Mouse (Mus musculus) brain, embryonic 14.5 days (tissue): ENCODE results near the gene Mars. TPM values are rescaled to one million over a fixed set of nuclear protein-coding genes. Genes with fewer than 3 reads are reported as not detected.

Experiments
- DNase-seq: peaks from one replicate; pipeline ENCODE4 v3.0.0-alpha.2; 2011; ENCODE audit warnings: low read depth
- CTCF ChIP-seq: fragments of 200-500 bp; IDR thresholded peaks from 2 replicates; pipeline ENCODE4 v1.5.1; 2012; ENCODE audit warnings: inconsistent platforms, mild to moderate bottlenecking, moderate library complexity, borderline replicate concordance; ENCODE audit not compliant: insufficient read depth, insufficient read length; ENCODE audit errors: extremely low read depth
- POLR2A ChIP-seq: fragments of 200-500 bp; IDR thresholded peaks from 2 replicates; pipeline ENCODE4 v1.6.1; 2012; ENCODE audit warnings: mild to moderate bottlenecking, inconsistent platforms, borderline replicate concordance; ENCODE audit not compliant: poor library complexity, insufficient read depth, insufficient read length, severe bottlenecking; ENCODE audit errors: extremely low read depth
- polyA plus RNA-seq: library from polyadenylated mRNA; depleted of rRNA; stranded (reverse); fragments of >200 nt; gene quantifications from 2 replicates; pipeline ENCODE4 v1.2.3, GENCODE M21; 2012

Gene Mars
- polyA plus RNA-seq, 1 experiment: 88.2 TPM

- no peak for DNase-seq
- no peak for TF ChIP-seq CTCF
- no peak for TF ChIP-seq POLR2A
Measured at GRCm38 (mm10) chr10:127335271-127335670, 23.7 kb upstream of the Mars start.

- DNase-seq: no peak
- TF ChIP-seq CTCF (peak; percentile 21; the same call in 1 of the 2 replicates), POLR2A (no peak)
Measured at GRCm38 (mm10) chr10:127333152-127333551, 21.6 kb upstream of the Mars start.

- DNase-seq: peak; percentile 42
- TF ChIP-seq CTCF (peak; percentile 34; the same call in 1 of the 2 replicates), POLR2A (no peak)
Measured at GRCm38 (mm10) chr10:127332211-127332874, 20.8 kb upstream of the Mars start.

DNA sequence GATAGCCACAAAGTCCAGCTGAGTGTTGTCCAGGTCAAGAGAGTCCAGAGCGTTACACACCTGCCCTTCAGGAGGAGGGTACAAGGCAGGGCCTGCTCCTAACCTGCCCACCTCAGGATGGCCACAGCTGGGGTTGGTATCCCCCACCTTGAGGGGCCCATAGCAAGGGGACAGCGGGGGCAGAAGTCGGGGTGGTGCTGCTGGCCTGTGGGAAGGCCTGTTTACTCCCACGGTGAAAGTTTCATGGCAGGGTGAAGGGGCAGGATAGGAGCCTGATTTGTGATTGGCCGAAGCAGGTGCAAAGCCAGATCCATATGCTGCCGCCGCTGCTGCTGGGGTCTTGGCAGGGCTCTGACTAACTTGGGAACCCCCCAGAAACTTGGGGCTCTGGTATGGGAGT lies 18.6 kb upstream of the Mars start:
- no peak for DNase-seq
- no peak for TF ChIP-seq CTCF
- no peak for TF ChIP-seq POLR2A

DNA sequence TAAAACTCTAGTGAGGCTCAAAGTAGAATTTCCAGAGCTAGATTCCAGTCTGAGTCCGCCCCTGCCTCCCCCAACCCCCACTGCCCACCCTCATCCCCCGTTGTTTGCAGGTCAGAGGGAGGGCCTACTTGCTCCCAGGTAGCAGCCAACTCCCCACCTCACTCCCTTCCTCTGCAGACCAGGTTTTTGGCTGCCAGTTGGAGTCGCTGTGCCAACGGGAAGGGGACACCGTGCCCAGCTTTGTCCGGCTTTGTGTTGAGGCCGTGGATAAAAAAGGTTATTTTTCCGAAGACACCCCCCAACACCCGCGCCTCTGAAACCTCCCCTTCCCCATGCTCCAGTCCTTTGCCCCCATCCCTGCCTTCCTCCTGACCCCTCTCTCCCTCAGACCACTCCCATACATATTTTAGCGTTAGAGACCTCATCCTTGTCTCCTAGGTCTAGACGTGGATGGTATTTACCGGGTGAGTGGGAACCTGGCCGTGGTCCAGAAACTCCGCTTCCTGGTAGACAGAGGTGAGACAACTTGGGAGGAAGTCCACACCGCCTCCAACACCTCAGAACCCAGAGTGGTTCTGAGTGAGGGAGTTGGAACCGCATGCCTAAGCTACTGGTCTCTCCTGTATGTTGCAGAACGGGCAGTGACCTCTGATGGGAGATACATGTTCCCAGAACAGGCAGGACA lies 16.0 kb upstream of the Mars start:
- DNase-seq: no peak
- no peak for TF ChIP-seq CTCF
- no peak for TF ChIP-seq POLR2A

DNA sequence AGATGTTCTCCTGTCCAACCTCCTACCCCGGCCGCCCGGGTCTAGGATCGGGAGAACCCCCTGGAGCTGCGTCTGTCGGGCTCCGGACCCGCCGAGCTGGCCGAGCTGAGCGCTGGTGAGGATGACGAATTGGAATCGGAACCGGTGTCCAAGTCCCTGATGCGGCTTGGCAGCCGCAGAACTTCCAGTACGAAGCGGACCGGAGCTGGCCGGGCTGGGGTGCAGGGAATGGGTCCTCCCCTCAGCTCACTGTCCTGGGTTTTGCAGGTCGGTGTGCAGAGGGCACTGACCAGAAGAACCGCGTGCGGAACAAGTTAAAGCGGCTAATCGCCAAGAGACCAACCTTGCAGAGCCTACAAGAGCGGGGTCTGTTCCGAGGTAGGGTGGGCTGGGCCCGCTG lies 15.2 kb upstream of the Mars start:
- DNase-seq: no peak
- TF ChIP-seq POLR2A (no peak), CTCF (no peak)

DNA sequence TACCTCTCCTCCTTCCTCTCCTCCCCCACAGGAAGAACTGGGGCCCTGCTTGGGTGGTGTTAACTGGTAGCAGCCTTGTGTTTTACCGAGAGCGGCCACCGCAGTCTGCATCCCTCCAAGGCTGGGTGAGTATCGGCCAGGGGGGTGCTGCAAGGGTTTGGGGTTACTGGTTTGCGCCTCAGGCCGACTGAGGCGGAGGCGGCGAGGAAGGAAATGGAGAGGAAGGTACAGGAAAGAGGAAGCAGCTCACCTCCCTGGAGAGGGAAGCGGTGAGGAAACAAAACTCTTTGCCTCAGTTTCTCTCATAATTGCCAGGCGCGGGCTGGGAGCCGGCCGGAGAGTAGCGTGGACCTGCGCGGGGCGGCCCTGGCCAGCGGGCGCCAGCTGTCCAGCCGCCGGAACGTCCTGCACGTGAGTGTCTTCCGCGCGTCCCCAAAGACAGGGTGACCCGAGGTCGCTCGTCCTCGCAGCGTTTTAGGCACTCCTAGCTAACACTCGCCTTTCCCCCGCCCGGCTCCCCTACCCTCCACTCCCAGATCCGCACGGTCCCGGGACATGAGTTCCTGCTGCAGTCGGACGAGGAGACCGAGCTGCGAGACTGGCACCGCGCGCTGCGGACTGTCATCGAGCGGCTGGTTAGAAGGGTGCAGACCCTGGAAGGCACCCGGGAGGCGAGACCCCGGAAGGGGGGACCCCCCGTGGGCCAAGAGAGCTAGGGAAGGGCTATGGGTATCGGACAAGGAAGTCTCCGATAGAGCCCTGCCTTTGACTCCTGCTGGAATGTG lies 14.6 kb upstream of the Mars start:
- DNase-seq: peak; percentile 15
- TF ChIP-seq POLR2A: no peak
- TF ChIP-seq CTCF: no peak

DNA sequence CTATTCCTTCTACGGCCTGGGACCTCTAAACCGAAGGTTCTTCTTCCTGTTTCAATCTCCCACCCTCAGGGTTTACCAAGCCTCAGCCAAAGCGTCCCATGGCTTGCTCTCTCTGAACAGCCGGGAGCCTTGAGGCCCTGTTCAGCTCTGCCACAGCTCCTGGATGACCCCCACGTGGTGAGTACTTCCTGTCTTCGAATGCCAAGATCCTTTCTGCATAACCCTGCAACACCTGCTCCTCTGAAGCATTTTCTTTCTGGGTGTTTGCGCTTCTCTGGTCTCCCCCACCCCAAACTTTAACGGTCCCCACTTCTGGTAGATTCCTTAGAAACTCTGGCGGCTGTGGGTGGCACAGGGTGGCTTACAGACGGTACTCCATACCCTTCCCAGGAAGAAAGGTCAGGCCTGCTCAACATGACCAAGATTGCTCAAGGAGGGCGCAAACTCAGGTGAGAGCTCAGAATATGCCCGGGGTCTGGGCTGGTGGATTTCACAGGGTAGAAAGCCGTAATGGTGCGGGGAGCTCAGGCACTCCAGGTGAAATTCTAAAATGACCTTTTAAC lies 13.9 kb upstream of the Mars start:
- TF ChIP-seq POLR2A (no peak), CTCF (no peak)
- DNase-seq: no peak

DNA sequence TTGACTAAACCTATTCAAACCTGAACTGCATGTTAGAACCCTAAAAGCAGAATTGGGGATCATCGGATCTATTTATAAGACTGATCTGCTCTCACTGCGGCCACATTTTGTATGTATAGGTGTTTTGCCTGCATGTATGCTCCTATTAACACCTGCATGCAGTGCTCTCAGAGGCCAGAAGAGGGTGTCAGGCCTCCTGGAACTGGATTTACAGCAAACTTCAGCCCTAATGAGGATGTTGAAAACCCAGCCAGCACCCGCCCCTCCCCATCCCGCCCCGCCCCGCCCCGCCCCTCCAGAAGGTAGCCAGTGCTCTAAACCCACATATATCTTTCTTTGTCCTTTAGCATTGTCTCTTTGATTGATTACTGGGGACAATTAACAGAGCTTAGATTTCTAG lies 12.9 kb upstream of the Mars start:
- DNase-seq: peak; percentile 45
- TF ChIP-seq CTCF (peak; percentile 51; the same call in 1 of the 2 replicates), POLR2A (no peak)

DNA sequence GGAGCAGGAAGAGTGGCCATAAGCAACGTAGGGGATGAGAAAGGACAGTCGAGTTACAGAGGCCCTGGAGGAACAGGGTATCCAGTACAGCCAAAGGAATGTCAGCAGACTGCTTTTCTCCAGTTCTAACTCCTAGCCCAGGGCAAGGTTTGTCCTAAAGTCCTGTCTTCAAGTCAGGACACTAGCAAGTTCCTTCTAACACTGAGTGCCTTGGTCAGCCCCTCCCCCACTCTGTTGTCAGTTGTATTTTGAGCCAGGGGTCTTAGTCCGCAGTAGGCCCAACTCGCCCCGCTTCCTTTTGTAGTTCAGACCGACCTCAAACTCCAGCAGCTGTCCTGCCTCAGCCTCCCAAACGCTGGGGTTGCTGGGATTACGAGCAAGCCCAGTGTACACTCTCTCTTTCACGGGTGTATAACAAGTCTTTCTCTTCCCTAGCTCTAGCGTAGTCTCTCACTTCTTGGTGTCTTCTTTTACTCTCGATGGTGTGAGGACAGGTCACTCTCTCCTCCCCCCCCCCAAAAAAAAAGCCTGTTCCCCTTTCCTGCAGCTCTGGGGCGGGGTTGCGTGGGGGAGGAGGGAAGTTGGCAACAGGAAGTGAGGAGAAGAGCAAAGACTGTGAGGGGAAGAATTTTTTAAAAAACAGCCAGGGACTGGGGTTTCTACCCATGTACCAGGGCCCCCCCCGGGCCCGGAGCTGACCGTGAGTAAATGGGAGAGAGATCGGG lies 11.7 kb upstream of the Mars start:
- no peak for TF ChIP-seq CTCF
- DNase-seq: no peak

- TF ChIP-seq CTCF (no peak), POLR2A (no peak)
- no peak for DNase-seq
Measured at GRCm38 (mm10) chr10:127322669-127323068, 11.1 kb upstream of the Mars start.
